Mouse (Mus musculus) MEL (cell line): ENCODE data around the gene Resp18. TPM values are rescaled to one million over a fixed set of nuclear protein-coding genes. Genes with fewer than 3 reads are reported as not detected.

Experiments
- DNase-seq: peaks from one replicate; pipeline ENCODE4 v3.0.0; 2011; ENCODE audit warnings: low read depth, low spot score
- H3K27ac ChIP-seq: 2 replicates; pipeline ENCODE4 v1.5.1; 2012; ENCODE audit warnings: low read depth, mild to moderate bottlenecking, control low read depth, low read length, moderate library complexity; ENCODE audit not compliant: control insufficient read depth
- H3K27me3 ChIP-seq, 2 experiments: fragments of 150-350 bp in 1 of 2; sonication (generic) in 1 of 2; 2 replicates each; pipeline ENCODE4 v1.6.1; 2012; ENCODE audit warnings: low read length in 2 of 2, mild to moderate bottlenecking in 2 of 2, improper control_type of control experiment in 1 of 2, moderate library complexity in 1 of 2; ENCODE audit not compliant: insufficient read depth in 2 of 2, control insufficient read depth in 1 of 2
- H3K36me3 ChIP-seq, 2 experiments: 2 replicates each; pipeline ENCODE4 v1.6.1; 2012 to 2014; ENCODE audit warnings: low read length in 2 of 2, improper control_type of control experiment in 1 of 2, inconsistent platforms in 1 of 2, mild to moderate bottlenecking in 1 of 2; ENCODE audit not compliant: insufficient read depth in 2 of 2, control insufficient read depth in 1 of 2
- H3K4me1 ChIP-seq, 2 experiments: fragments of 150-350 bp in 1 of 2; sonication (generic) in 1 of 2; 2 replicates each; pipeline ENCODE4 v1.6.1; 2012; ENCODE audit warnings: low read length in 2 of 2, improper control_type of control experiment in 1 of 2, mild to moderate bottlenecking in 1 of 2; ENCODE audit not compliant: insufficient read depth in 2 of 2, control insufficient read depth in 1 of 2
- H3K4me3 ChIP-seq, 2 experiments: fragments of 150-350 bp in 1 of 2; sonication (generic) in 1 of 2; 2 replicates each; pipeline ENCODE4 v1.5.1; 2012; ENCODE audit warnings: low read depth in 2 of 2, low read length in 2 of 2, mild to moderate bottlenecking in 2 of 2, moderate library complexity in 2 of 2, control low read depth in 1 of 2, improper control_type of control experiment in 1 of 2; ENCODE audit not compliant: control insufficient read depth in 1 of 2, insufficient read depth in 1 of 2
- H3K79me2 ChIP-seq: 2 replicates; pipeline ENCODE4 v1.6.1; 2012; ENCODE audit warnings: mild to moderate bottlenecking, low read length, moderate library complexity; ENCODE audit not compliant: control insufficient read depth, poor library complexity, insufficient read depth
- H3K9ac ChIP-seq: 2 replicates; pipeline ENCODE4 v1.6.1; 2012; ENCODE audit warnings: low read depth, mild to moderate bottlenecking, control low read depth, low read length, moderate library complexity; ENCODE audit not compliant: control insufficient read depth, poor library complexity, severe bottlenecking
- H3K9me3 ChIP-seq: fragments of 150-350 bp; sonication (generic); replicated peaks from 2 replicates; pipeline ENCODE4 v1.6.1; 2012; ENCODE audit warnings: mild to moderate bottlenecking, low read length, improper control_type of control experiment, moderate library complexity; ENCODE audit not compliant: insufficient read depth
- BHLHE40 ChIP-seq: IDR thresholded peaks from 2 replicates; pipeline ENCODE4 v1.6.1; 2012; ENCODE audit warnings: low read depth, mild to moderate bottlenecking, inconsistent platforms, low read length, improper control_type of control experiment, borderline replicate concordance
- CHD2 ChIP-seq: IDR thresholded peaks from 2 replicates; pipeline ENCODE4 v1.6.1; 2011; ENCODE audit warnings: low read length, improper control_type of control experiment
- CTCF ChIP-seq, 3 experiments: IDR thresholded peaks in 2 of 3; conservative IDR thresholded peaks in 1 of 3; 2 replicates each; pipeline ENCODE4 v1.5.1; 2011 to 2012; ENCODE audit warnings: low read length in 3 of 3, low read depth in 2 of 3, mild to moderate bottlenecking in 2 of 3, improper control_type of control experiment in 1 of 3, inconsistent platforms in 1 of 3, mixed read lengths in 1 of 3, moderate library complexity in 1 of 3; ENCODE audit not compliant: control insufficient read depth in 1 of 3, insufficient read depth in 1 of 3, poor library complexity in 1 of 3, severe bottlenecking in 1 of 3
- E2F4 ChIP-seq: IDR thresholded peaks from 2 replicates; pipeline ENCODE4 v1.6.1; 2011; ENCODE audit warnings: low read depth, low read length, improper control_type of control experiment, borderline replicate concordance
- ELF1 ChIP-seq: IDR thresholded peaks from 2 replicates; pipeline ENCODE4 v1.6.1; 2014; ENCODE audit warnings: low read depth, mild to moderate bottlenecking, inconsistent platforms, low read length, improper control_type of control experiment, moderate library complexity
- EP300 ChIP-seq, 2 experiments: IDR thresholded peaks; 2 replicates each; pipeline ENCODE4 v1.6.1; 2011; ENCODE audit warnings: improper control_type of control experiment in 2 of 2, low read length in 2 of 2, low read depth in 1 of 2, mild to moderate bottlenecking in 1 of 2
- ETS1 ChIP-seq: IDR thresholded peaks from 2 replicates; pipeline ENCODE4 v1.6.1; 2012; ENCODE audit warnings: low read depth, mild to moderate bottlenecking, inconsistent platforms, low read length, improper control_type of control experiment, moderate library complexity
- GATA1 ChIP-seq: IDR thresholded peaks from 2 replicates; pipeline ENCODE4 v1.6.1; 2011; ENCODE audit warnings: low read depth, low read length, improper control_type of control experiment
- HCFC1 ChIP-seq: IDR thresholded peaks from 2 replicates; pipeline ENCODE4 v1.6.1; 2012; ENCODE audit warnings: low read depth, mild to moderate bottlenecking, inconsistent platforms, low read length, improper control_type of control experiment, moderate library complexity
- KAT2A ChIP-seq: conservative IDR thresholded peaks from 2 replicates; pipeline ENCODE4 v1.6.1; 2012; ENCODE audit warnings: low read depth, low read length, improper control_type of control experiment, inconsistent platforms
- MAFK ChIP-seq: IDR thresholded peaks from 2 replicates; pipeline ENCODE4 v1.6.1; 2011; ENCODE audit warnings: low read depth, mild to moderate bottlenecking, low read length, improper control_type of control experiment, borderline replicate concordance
- MAX ChIP-seq: IDR thresholded peaks from 2 replicates; pipeline ENCODE4 v1.6.1; 2011; ENCODE audit warnings: low read length, improper control_type of control experiment
- MAZ ChIP-seq: IDR thresholded peaks from 2 replicates; pipeline ENCODE4 v1.6.1; 2012; ENCODE audit warnings: low read depth, mild to moderate bottlenecking, inconsistent platforms, low read length, improper control_type of control experiment
- MEF2A ChIP-seq: IDR thresholded peaks from 2 replicates; pipeline ENCODE4 v1.6.1; 2014; ENCODE audit warnings: low read depth, mild to moderate bottlenecking, inconsistent platforms, low read length, improper control_type of control experiment; ENCODE audit not compliant: poor library complexity, insufficient replicate concordance, severe bottlenecking; ENCODE audit errors: extremely low read depth
- MXI1 ChIP-seq: IDR thresholded peaks from 2 replicates; pipeline ENCODE4 v1.6.1; 2011; ENCODE audit warnings: mild to moderate bottlenecking, low read depth, low read length, improper control_type of control experiment
- MYB ChIP-seq: IDR thresholded peaks from 2 replicates; pipeline ENCODE4 v1.6.1; 2011; ENCODE audit warnings: mild to moderate bottlenecking, low read depth, low read length, improper control_type of control experiment
- MYC ChIP-seq: IDR thresholded peaks from 2 replicates; pipeline ENCODE4 v1.6.1; 2011; ENCODE audit warnings: low read depth, mild to moderate bottlenecking, low read length, improper control_type of control experiment, moderate library complexity
- NELFE ChIP-seq: IDR thresholded peaks from 2 replicates; pipeline ENCODE4 v1.6.1; 2011; ENCODE audit warnings: low read depth, low read length, improper control_type of control experiment
- NRF1 ChIP-seq: IDR thresholded peaks from 2 replicates; pipeline ENCODE4 v1.6.1; 2014; ENCODE audit warnings: low read depth, mild to moderate bottlenecking, inconsistent platforms, low read length, improper control_type of control experiment, moderate library complexity; ENCODE audit not compliant: poor library complexity, insufficient read depth, severe bottlenecking
- POLR2A ChIP-seq, 2 experiments: IDR thresholded peaks; 2 replicates each; pipeline ENCODE4 v1.6.1; 2011 to 2012; ENCODE audit warnings: low read length in 2 of 2, mild to moderate bottlenecking in 2 of 2, control low read depth in 1 of 2, improper control_type of control experiment in 1 of 2, low read depth in 1 of 2, moderate library complexity in 1 of 2; ENCODE audit not compliant: control insufficient read depth in 1 of 2, insufficient read depth in 1 of 2, poor library complexity in 1 of 2
- POLR2AphosphoS2 ChIP-seq: IDR thresholded peaks from 2 replicates; pipeline ENCODE4 v1.6.1; 2011; ENCODE audit warnings: low read length, improper control_type of control experiment
- POLR2AphosphoS5 ChIP-seq: IDR thresholded peaks from 2 replicates; pipeline ENCODE4 v1.6.1; 2012; ENCODE audit warnings: low read depth, borderline replicate concordance, mild to moderate bottlenecking, inconsistent platforms, low read length, moderate library complexity, mixed read lengths
- RCOR1 ChIP-seq: IDR thresholded peaks from 2 replicates; pipeline ENCODE4 v1.6.1; 2012; ENCODE audit warnings: low read depth, mild to moderate bottlenecking, inconsistent platforms, low read length, improper control_type of control experiment
- SIN3A ChIP-seq: IDR thresholded peaks from 2 replicates; pipeline ENCODE4 v1.6.1; 2012; ENCODE audit warnings: low read length, improper control_type of control experiment, inconsistent platforms
- SMC3 ChIP-seq: IDR thresholded peaks from 2 replicates; pipeline ENCODE4 v1.6.1; 2011; ENCODE audit warnings: low read depth, low read length, improper control_type of control experiment
- TAL1 ChIP-seq: IDR thresholded peaks from 2 replicates; pipeline ENCODE4 v1.6.1; 2012; ENCODE audit warnings: mild to moderate bottlenecking, inconsistent platforms, low read length, moderate library complexity, mixed read lengths
- TBP ChIP-seq: IDR thresholded peaks from 2 replicates; pipeline ENCODE4 v1.8.0; 2011; ENCODE audit warnings: low read depth, low read length, improper control_type of control experiment
- TCF12 ChIP-seq: IDR thresholded peaks from 2 replicates; pipeline ENCODE4 v1.6.1; 2014; ENCODE audit warnings: low read depth, mild to moderate bottlenecking, inconsistent platforms, low read length, improper control_type of control experiment, moderate library complexity
- UBTF ChIP-seq: IDR thresholded peaks from 2 replicates; pipeline ENCODE4 v1.6.1; 2012; ENCODE audit warnings: low read depth, mild to moderate bottlenecking, inconsistent platforms, low read length, improper control_type of control experiment, moderate library complexity, borderline replicate concordance; ENCODE audit not compliant: insufficient read depth
- ZC3H11A ChIP-seq: IDR thresholded peaks from 2 replicates; pipeline ENCODE4 v1.6.1; 2012; ENCODE audit warnings: low read depth, mild to moderate bottlenecking, inconsistent platforms, low read length, improper control_type of control experiment
- ZMIZ1 ChIP-seq: IDR thresholded peaks from 2 replicates; pipeline ENCODE4 v1.6.1; 2012; ENCODE audit warnings: low read depth, mild to moderate bottlenecking, inconsistent platforms, low read length, improper control_type of control experiment, moderate library complexity
- ZNF384 ChIP-seq: IDR thresholded peaks from 2 replicates; pipeline ENCODE4 v1.6.1; 2012; ENCODE audit warnings: low read depth, mild to moderate bottlenecking, inconsistent platforms, low read length, improper control_type of control experiment
- polyA plus RNA-seq, 2 experiments: library from polyadenylated mRNA; stranded (reverse) in 1 of 2; unstranded in 1 of 2; fragments of >175 nt in 1 of 2; fragments of >200 nt in 1 of 2; gene quantifications; 2 replicates each; pipeline versions ENCODE4 v1.2.1 to v1.2.4; 2012; ENCODE audit warnings: low replicate concordance in 2 of 2, low read depth in 1 of 2; ENCODE audit not compliant: insufficient read length in 2 of 2, insufficient read depth in 1 of 2, missing spikeins in 1 of 2
- total RNA-seq: library from RNA; depleted of rRNA; stranded (reverse); fragments of 300-350 nt; gene quantifications from 2 replicates; pipeline ENCODE4 v1.2.3, GENCODE M21; 2012

Gene Resp18
- total and polyA plus RNA-seq, 3 experiments: not detected

- TF ChIP-seq MAFK (no peak), SMC3 (no peak), NRF1 (no peak)
These were observed 38.6 kb downstream of the Resp18 start (continued) for GRCm38 (mm10) chr1:75239591-75239990.

GRCm38 (mm10) chr1:75236117-75237050 lies 41.8 kb downstream of the Resp18 start, which contains the start of gene Dnajb2:
Gene Dnajb2 (plus strand): TSS chr1:75236406.
- Histone ChIP-seq H3K27ac (peak within 1 kb of the TSS; percentile 58), H3K9ac (peak within 1 kb of the TSS; percentile 68), H3K36me3 (peaks cover 0 to 13% of the 10 kb centered on the region in 2 experiments; a peak in 2 of 4 replicates), H3K4me3 (peak within 1 kb of the TSS; percentile 79 to 88), H3K4me1 (peaks cover 10 to 11% of the 10 kb centered on the region in 2 experiments), H3K27me3 (no peaks in the 10 kb centered on the region), H3K79me2 (no peaks in the 10 kb centered on the region; the same call in 1 of the 2 replicates), H3K9me3 (no peaks in the 10 kb centered on the region)
- peak; percentile 90 for DNase-seq
- peak; percentile 73 for TF ChIP-seq NELFE
- TF ChIP-seq SMC3: no peak
- TF ChIP-seq POLR2AphosphoS5: no peak
- no peak for TF ChIP-seq ZC3H11A
- no peak for TF ChIP-seq ZNF384
- peak; percentile 73 for TF ChIP-seq SIN3A
- no peak for TF ChIP-seq RCOR1
- peak; percentile 11; the same call in 1 of the 2 replicates for TF ChIP-seq MYB
- TF ChIP-seq UBTF: no peak
- TF ChIP-seq CHD2: no peak
- TF ChIP-seq CTCF (IDR thresholded peaks at IDR 0.05 in 2 of 3, conservative IDR thresholded peaks at IDR 0.05 in 1 of 3; ENCODE audit: control insufficient read depth in 1 of 3, insufficient read depth in 1 of 3, low read depth in 2 of 3, low read length in 3 of 3, poor library complexity in 1 of 3, severe bottlenecking in 1 of 3): no peak
- peak; percentile 46 to 74; a peak in 3 of 4 replicates for TF ChIP-seq POLR2A (IDR thresholded peaks at IDR 0.05; ENCODE audit: control insufficient read depth in 1 of 2, insufficient read depth in 1 of 2, low read depth in 1 of 2, low read length in 2 of 2, poor library complexity in 1 of 2)
- TF ChIP-seq E2F4: no peak
- peak; percentile 51 for TF ChIP-seq HCFC1
- no peak for TF ChIP-seq KAT2A
- peak; percentile 84 for TF ChIP-seq ETS1
- 0 out of 2 replicates have a peak, but pooled peaks have one; percentile 36 for TF ChIP-seq TCF12
- peak; percentile 65 for TF ChIP-seq NRF1
- no peak; the same call in 1 of the 2 replicates for TF ChIP-seq MAX
- peak; percentile 35; the same call in 1 of the 2 replicates for TF ChIP-seq TBP
- TF ChIP-seq TAL1: peak; percentile 77
- TF ChIP-seq POLR2AphosphoS2: peak; percentile 77
- TF ChIP-seq ELF1: no peak; the same call in 1 of the 2 replicates
- peak; percentile 47; the same call in 1 of the 2 replicates for TF ChIP-seq BHLHE40
- TF ChIP-seq MAFK: no peak
- 0 out of 2 replicates have a peak, but pooled peaks have one; percentile 61 for TF ChIP-seq MYC
- no peak for TF ChIP-seq GATA1
- TF ChIP-seq EP300 (IDR thresholded peaks at IDR 0.05; ENCODE audit: low read depth in 1 of 2, low read length in 2 of 2): peak in 1 of 2 experiments; percentile 51; a peak in 1 of 4 replicates
- TF ChIP-seq MEF2A: no peak
- no peak for TF ChIP-seq MAZ
- TF ChIP-seq MXI1: peak; percentile 88
- TF ChIP-seq ZMIZ1: peak; percentile 75
